Mouse (Mus musculus): ENCODE measurements around the gene Mlycd.

Gene Mlycd

DNA sequence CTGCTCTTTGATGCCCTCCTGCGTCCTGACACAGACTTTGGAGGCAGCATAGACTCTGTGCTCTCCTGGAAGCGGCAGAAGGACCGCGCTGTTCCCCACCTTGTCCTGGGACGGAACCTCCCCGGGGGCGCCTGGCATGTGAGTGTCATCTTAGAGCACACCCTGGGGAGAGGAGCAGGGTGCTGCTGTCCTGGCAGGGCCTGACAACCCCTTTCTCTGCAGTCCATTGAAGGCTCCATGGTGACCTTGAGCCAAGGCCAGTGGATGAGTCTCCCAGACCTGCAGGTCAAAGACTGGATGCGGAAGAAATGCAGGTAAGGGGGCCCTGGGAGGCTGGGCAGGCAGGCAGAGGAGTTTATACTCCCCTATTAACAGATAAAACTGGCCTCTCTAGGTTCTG lies 48.3 kb downstream of the Mlycd start:
- in situ Hi-C loops (cut with MboI; ENCODE audit: low pct_unique_long_range_greater_than_20kb in 1 of 2, low sequenced_read_pairs in 2 of 2, unreplicated experiment in 1 of 2), result loop anchor here in 1 of 2 experiments (10.0 kb wide), 1 partner anchor 162 kb away; the partner anchor contains the start of gene Taf1c

DNA sequence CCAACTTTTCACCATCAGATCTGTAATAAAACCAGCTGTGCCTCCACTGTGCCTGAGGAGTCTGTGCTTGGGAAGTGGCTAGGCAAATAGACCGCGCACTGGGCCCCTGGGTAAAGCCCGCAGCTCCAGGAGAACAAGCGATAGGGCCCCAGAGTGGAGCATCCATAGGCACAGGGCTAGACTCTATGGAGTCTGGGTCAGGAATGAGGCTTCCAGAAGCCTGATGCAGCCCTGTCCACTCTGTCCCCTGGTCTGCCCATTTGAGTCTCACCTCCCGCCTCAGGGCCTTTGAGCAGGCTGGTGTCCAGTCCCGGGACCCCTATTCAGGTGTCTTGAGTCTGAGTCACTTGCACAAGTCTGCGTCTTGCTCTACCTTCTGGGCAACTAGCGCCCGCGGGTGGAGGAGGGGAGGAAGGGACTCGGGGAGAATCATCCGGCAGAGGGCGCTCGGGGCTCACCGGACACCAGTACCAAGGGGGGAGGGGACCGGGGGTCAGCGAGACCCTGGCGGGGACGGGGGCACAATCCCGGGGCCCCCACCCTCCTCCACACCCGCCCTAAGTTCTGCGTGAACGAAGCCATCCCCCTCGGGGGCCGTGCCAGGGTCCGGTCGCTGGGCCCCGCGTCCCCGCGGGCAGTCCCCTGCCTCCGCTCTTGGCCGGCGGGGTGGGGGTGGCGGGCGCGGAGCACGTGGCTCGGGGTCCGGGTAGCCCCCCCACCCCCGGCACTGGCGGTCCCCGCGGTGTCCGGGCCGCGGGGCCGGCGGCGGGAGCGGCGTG lies 51.7 kb downstream of the Mlycd start, which contains the start of gene Necab2:
Gene Necab2 (plus strand): TSS at position 509 of the 779 bp plus-strand sequence.
- in situ Hi-C loops (cut with MboI; ENCODE audit: low pct_unique_long_range_greater_than_20kb in 1 of 2, low sequenced_read_pairs in 2 of 2, unreplicated experiment in 1 of 2), result loop anchor here in 1 of 2 experiments (10.0 kb wide), 1 partner anchor 158 kb away; the partner anchor contains the start of gene Taf1c

DNA sequence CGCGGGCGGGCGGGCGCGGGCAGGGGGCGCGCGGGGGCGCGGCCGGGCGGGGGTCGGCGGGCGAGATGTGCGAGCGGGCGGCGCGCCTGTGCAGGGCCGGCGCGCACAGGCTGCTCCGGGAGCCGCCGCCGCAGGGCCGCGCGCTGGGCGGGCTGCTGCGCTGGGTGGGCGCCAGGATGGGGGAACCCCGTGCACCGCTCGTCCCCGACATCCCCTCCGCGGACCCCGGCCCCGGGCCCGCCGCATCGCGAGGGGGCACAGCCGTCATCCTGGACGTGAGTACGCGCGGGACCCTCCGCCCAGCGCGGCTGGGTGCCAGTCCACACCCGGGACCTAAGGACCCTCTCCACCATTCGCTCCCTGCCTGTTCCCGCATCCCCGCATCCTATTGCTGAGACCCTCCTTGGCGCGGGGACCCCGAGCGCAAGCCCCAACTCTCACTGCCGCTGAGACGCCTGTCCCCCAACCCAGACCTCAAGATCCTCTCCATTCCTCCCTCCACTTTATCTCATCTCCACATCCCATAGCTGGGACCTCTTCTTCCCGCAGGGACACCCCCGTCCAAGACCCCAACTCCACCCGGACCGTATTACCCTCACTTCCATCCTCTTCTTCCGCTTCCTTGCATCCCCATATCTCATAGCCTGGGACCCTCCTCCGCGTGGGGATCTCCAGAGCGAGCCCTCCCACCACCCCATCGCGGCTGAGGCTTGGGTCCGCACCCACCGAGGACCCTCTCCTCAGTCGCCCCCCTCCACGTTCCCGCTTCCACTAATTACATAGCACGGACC lies 52.5 kb downstream of the Mlycd start:
- in situ Hi-C loops (cut with MboI; ENCODE audit: low pct_unique_long_range_greater_than_20kb in 1 of 2, low sequenced_read_pairs in 2 of 2, unreplicated experiment in 1 of 2), result loop anchor here in 1 of 2 experiments (10.0 kb wide), 1 partner anchor 158 kb away; the partner anchor contains the start of gene Taf1c

DNA sequence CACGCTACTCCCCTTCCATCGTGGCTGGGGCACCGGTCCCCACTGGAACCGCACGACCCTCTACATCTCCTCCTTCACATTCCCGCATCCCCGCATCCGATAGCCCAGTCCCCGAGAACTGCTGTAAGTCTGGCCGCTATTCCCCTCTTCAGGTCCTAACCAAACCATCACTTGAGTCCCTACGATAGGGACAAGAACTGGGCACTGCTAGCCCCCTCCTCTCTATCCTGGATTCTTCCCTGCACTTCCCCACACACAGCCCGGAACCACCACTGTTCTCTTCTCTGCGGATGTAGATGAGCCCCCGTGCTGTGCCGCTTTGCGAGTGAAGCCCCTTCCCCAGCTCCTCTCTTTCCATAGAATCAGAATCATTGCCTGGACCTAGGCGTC lies 53.1 kb downstream of the Mlycd start:
- in situ Hi-C loops (cut with MboI; ENCODE audit: low pct_unique_long_range_greater_than_20kb in 1 of 2, low sequenced_read_pairs in 2 of 2, unreplicated experiment in 1 of 2), result loop anchor here in 1 of 2 experiments (10.0 kb wide), 1 partner anchor 157 kb away; the partner anchor contains the start of gene Taf1c

DNA sequence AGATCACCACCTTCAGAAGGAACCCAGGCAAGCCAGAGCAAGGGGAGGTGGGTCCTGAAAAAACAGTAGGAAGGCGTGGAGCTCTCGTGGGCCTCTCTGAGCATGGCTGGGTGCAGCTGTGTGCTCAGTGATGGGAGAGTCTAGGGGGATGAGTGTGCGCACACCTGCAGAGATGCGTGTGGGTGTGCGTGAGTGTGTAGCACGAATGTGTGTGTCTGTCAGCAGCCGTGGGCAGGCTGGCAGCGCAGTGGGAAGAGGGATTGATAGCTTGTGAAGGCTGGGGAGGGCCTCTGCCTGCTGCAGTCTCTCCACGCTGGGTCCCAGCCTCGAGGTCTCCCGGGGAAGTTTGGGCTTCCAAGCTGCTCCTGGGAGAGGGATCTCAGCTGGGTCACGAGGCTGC lies 54.9 kb downstream of the Mlycd start:
- in situ Hi-C loops (cut with MboI; ENCODE audit: low pct_unique_long_range_greater_than_20kb in 1 of 2, low sequenced_read_pairs in 2 of 2, unreplicated experiment in 1 of 2), result loop anchor here in 1 of 2 experiments (5.0 to 10.0 kb wide), 2 partner anchors 48 to 155 kb away; partner anchors contain the start of gene Taf1c

DNA sequence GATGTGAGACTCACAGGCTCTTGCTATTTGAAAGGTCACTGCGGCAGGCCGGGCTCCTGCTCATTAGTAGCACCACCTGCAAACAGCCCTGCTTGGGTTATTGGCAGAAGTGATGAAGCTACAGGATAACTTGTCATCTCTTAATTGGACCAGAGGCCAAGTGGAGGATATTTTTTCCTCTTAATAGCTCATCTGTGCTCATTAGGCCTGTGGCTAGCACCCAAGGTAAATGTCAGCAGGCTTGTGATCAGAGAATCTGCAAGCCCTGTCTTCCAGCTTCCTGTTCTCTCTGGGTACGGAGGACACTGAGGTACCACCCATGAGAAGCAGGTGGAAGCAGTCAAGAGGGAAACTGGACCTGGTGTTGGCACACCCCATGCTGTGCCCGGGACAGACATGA lies 56.5 kb downstream of the Mlycd start:
- in situ Hi-C loops (cut with MboI; ENCODE audit: low pct_unique_long_range_greater_than_20kb in 1 of 2, low sequenced_read_pairs in 2 of 2, unreplicated experiment in 1 of 2), result loop anchor here in 1 of 2 experiments (5.0 kb wide), 1 partner anchor 46 kb away; no protein-coding TSS in a partner anchor

DNA sequence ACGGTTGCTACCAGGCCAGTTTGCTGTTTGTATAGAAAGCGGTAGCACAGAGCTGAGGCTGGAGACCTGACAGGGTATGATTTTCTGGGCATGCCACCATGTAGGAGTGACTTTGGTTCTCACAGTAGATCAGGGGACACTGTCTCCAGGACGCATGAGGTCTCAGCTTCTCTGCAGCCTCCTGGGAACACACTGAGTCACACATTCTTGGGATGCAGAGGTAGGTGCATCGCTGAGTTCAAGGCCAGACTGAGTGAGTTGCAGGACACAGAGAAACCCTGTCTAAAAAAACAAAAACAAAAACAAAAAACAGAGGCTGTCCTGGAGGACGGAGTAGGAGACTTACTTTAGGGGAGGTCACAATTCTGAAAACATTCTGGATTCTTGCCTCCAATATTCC lies 58.2 kb downstream of the Mlycd start:
- in situ Hi-C loops (cut with MboI; ENCODE audit: low pct_unique_long_range_greater_than_20kb in 1 of 2, low sequenced_read_pairs in 2 of 2, unreplicated experiment in 1 of 2), result loop anchor here in 1 of 2 experiments (5.0 kb wide), 1 partner anchor 44 kb away; no protein-coding TSS in a partner anchor

DNA sequence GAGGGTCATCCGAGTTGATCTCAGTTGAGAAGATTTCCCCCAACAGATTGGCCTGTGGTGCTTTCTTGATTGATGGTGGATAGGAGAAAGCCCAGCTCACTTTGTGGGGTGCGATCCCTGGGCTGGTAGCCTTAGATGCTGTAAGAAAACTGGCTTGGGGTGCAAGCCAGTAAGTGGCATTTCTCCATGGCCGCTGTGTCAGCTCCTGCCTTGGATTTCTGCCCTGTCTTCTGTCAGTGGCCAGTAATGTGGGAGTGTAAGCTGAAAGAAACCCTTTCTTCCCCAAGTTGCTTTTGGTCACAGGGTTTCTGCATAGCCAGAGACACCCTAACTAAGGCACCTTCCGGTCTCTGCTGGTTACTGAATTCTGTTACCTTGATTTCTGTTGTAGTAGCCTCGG lies 61.4 kb downstream of the Mlycd start:
- in situ Hi-C loops (cut with MboI; ENCODE audit: low pct_unique_long_range_greater_than_20kb in 1 of 2, low sequenced_read_pairs in 2 of 2, unreplicated experiment in 1 of 2), result no loop called here

DNA sequence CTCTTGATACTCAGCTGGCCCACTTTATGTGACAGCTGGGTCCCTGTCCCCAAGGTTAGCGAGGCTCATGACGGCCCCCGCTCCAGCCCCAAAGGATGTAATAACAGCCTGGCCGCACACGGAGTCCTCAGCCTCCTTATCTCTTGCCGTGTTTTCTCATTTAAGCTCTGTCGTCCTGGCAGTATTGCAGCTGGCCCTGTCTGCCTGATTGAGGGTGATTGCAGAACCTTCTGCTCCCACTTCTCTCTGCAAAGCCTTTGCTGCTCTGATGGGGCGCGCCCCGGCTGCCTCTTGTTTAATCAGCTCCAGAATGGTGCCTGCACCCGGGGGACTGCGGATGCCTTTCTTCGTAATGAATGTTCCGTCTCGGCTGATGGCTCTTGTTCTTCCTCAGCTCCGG lies 65.0 kb downstream of the Mlycd start:
- in situ Hi-C loops (cut with MboI; ENCODE audit: low pct_unique_long_range_greater_than_20kb in 1 of 2, low sequenced_read_pairs in 2 of 2, unreplicated experiment in 1 of 2), result no loop called here

All from mouse embryonic stem cell (cell line).